Mouse (Mus musculus): ENCODE measurements around the gene Isg20. TPM values are rescaled to one million over a fixed set of nuclear protein-coding genes. Genes with fewer than 3 reads are reported as not detected.

Gene Isg20
- polyA plus RNA-seq, 1 experiment, result 9.9 TPM

GRCm38 (mm10) chr7:78883016-78883725 is 30.1 kb upstream of the Isg20 start:
- no peak overlapping the region for H3K4me3 ChIP-seq (ENCODE audit: insufficient read depth, low read length)

GRCm38 (mm10) chr7:78883726-78884060 is 29.5 kb upstream of the Isg20 start:
- Histone ChIP-seq H3K27ac (ENCODE audit: insufficient read depth, low read length) (no peak overlapping the region), H3K4me1 (ENCODE audit: control insufficient read depth, insufficient read depth, low read length) (no peaks in the 10 kb centered on the region), H3K4me3 (ENCODE audit: insufficient read depth, low read length) (no peak overlapping the region)
- TF ChIP-seq CTCF (IDR thresholded peaks at IDR 0.05; ENCODE audit: borderline replicate concordance, insufficient read depth, low read length), result no peak
- no peak for TF ChIP-seq POLR2A (IDR thresholded peaks at IDR 0.05; ENCODE audit: low read depth, low read length)

More at GRCm38 (mm10) chr7:78883016-78883725, 30.1 kb upstream of the Isg20 start:
- TF ChIP-seq POLR2A (IDR thresholded peaks at IDR 0.05; ENCODE audit: low read depth, low read length) (no peak), CTCF (IDR thresholded peaks at IDR 0.05; ENCODE audit: borderline replicate concordance, insufficient read depth, low read length) (no peak)
- H3K4me1 ChIP-seq (ENCODE audit: control insufficient read depth, insufficient read depth, low read length), result no peaks in the 10 kb centered on the region
- H3K27ac ChIP-seq (ENCODE audit: insufficient read depth, low read length), result no peak overlapping the region

GRCm38 (mm10) chr7:78884139-78884538 is 29.1 kb upstream of the Isg20 start:
- TF ChIP-seq CTCF (IDR thresholded peaks at IDR 0.05; ENCODE audit: borderline replicate concordance, insufficient read depth, low read length) (no peak), POLR2A (IDR thresholded peaks at IDR 0.05; ENCODE audit: low read depth, low read length) (no peak)
- no peak overlapping the region for H3K27ac ChIP-seq (ENCODE audit: insufficient read depth, low read length)
- H3K4me1 ChIP-seq (ENCODE audit: control insufficient read depth, insufficient read depth, low read length), result no peaks in the 10 kb centered on the region
- no peak overlapping the region for H3K4me3 ChIP-seq (ENCODE audit: insufficient read depth, low read length)

GRCm38 (mm10) chr7:78885404-78885803 is 27.8 kb upstream of the Isg20 start:
- no peak for TF ChIP-seq POLR2A (IDR thresholded peaks at IDR 0.05; ENCODE audit: low read depth, low read length)
- no peak for TF ChIP-seq CTCF (IDR thresholded peaks at IDR 0.05; ENCODE audit: borderline replicate concordance, insufficient read depth, low read length)
- Histone ChIP-seq H3K4me3 (ENCODE audit: insufficient read depth, low read length) (no peak overlapping the region), H3K4me1 (ENCODE audit: control insufficient read depth, insufficient read depth, low read length) (no peaks in the 10 kb centered on the region), H3K27ac (ENCODE audit: insufficient read depth, low read length) (no peak overlapping the region)

- no peak for TF ChIP-seq POLR2A (IDR thresholded peaks at IDR 0.05; ENCODE audit: low read depth, low read length)
- TF ChIP-seq CTCF (IDR thresholded peaks at IDR 0.05; ENCODE audit: borderline replicate concordance, insufficient read depth, low read length), result no peak
- Histone ChIP-seq H3K4me1 (ENCODE audit: control insufficient read depth, insufficient read depth, low read length) (no peaks in the 10 kb centered on the region), H3K27ac (ENCODE audit: insufficient read depth, low read length) (no peak overlapping the region), H3K4me3 (ENCODE audit: insufficient read depth, low read length) (no peak overlapping the region)
Measured at GRCm38 (mm10) chr7:78886496-78886895, 26.7 kb upstream of the Isg20 start.

- TF ChIP-seq CTCF (IDR thresholded peaks at IDR 0.05; ENCODE audit: borderline replicate concordance, insufficient read depth, low read length), result no peak
- no peak for TF ChIP-seq POLR2A (IDR thresholded peaks at IDR 0.05; ENCODE audit: low read depth, low read length)
- H3K4me3 ChIP-seq (ENCODE audit: insufficient read depth, low read length), result no peak overlapping the region
- H3K4me1 ChIP-seq (ENCODE audit: control insufficient read depth, insufficient read depth, low read length), result no peaks in the 10 kb centered on the region
- H3K27ac ChIP-seq (ENCODE audit: insufficient read depth, low read length), result no peak overlapping the region
Measured at GRCm38 (mm10) chr7:78887431-78887842, 25.8 kb upstream of the Isg20 start.

- no peak overlapping the region for H3K27ac ChIP-seq (ENCODE audit: insufficient read depth, low read length)
- TF ChIP-seq CTCF (IDR thresholded peaks at IDR 0.05; ENCODE audit: borderline replicate concordance, insufficient read depth, low read length) (peak; percentile 83), POLR2A (IDR thresholded peaks at IDR 0.05; ENCODE audit: low read depth, low read length) (no peak)
- 0 out of 2 replicates have a peak, but pooled peaks cover 3% of the 10 kb centered on the region for H3K4me1 ChIP-seq (ENCODE audit: control insufficient read depth, insufficient read depth, low read length)
- no peak overlapping the region for H3K4me3 ChIP-seq (ENCODE audit: insufficient read depth, low read length)
Measured at GRCm38 (mm10) chr7:78890641-78891040, 22.6 kb upstream of the Isg20 start.

GRCm38 (mm10) chr7:78893917-78894316 is 19.3 kb upstream of the Isg20 start:
- Histone ChIP-seq H3K4me3 (ENCODE audit: insufficient read depth, low read length) (no peak overlapping the region), H3K4me1 (ENCODE audit: control insufficient read depth, insufficient read depth, low read length) (peaks cover 14% of the 10 kb centered on the region; the same call in 1 of the 2 replicates), H3K27ac (ENCODE audit: insufficient read depth, low read length) (no peak overlapping the region)
- TF ChIP-seq POLR2A (IDR thresholded peaks at IDR 0.05; ENCODE audit: low read depth, low read length), result no peak
- no peak for TF ChIP-seq CTCF (IDR thresholded peaks at IDR 0.05; ENCODE audit: borderline replicate concordance, insufficient read depth, low read length)

- Histone ChIP-seq H3K4me3 (ENCODE audit: insufficient read depth, low read length) (peak overlapping the region; percentile 33), H3K27ac (ENCODE audit: insufficient read depth, low read length) (peak overlapping the region; percentile 36; the same call in 1 of the 2 replicates), H3K4me1 (ENCODE audit: control insufficient read depth, insufficient read depth, low read length) (peaks cover 14% of the 10 kb centered on the region; the same call in 1 of the 2 replicates)
- TF ChIP-seq CTCF (IDR thresholded peaks at IDR 0.05; ENCODE audit: borderline replicate concordance, insufficient read depth, low read length), result no peak
- TF ChIP-seq POLR2A (IDR thresholded peaks at IDR 0.05; ENCODE audit: low read depth, low read length), result no peak
Measured at GRCm38 (mm10) chr7:78895021-78895652, 18.1 kb upstream of the Isg20 start.
